Comparison of ENCODE assay signal across 24 mouse cellular contexts in genomic region chr2:22297913-22298312, GRCm38 (mm10).
DNase-seq lines count a peak whose midpoint lies in the region; ATAC-seq and TF ChIP-seq lines count a peak whose summit lies in the region.
"Had no signal": no experiment of that assay in that cellular context is flagged by ENCODE, and none has a peak within 500 bp of the region (broad histone marks: within the 10 kb centered on the region; RNA-seq: fewer than 3 reads in every experiment).

No protein-coding gene starts in this region.

- no peak overlapping the region for H3K4me3 ChIP-seq in kidney, postnatal 0 days (replicated peaks; ENCODE audit: low read depth, low read length)
- H3K4me3 ChIP-seq in lung, embryonic 15.5 days, result no peak overlapping the region
- H3K4me3 ChIP-seq in lung, postnatal 0 days (ENCODE audit: low read depth, low read length), result no peak overlapping the region
- H3K4me3 ChIP-seq: embryonic facial prominence, embryonic 10.5 days; embryonic facial prominence, embryonic 12.5 days; forebrain, embryonic 13.5 days; forebrain, embryonic 15.5 days had no signal

- no peak for TF ChIP-seq EP300 in lung, postnatal 0 days (IDR thresholded peaks at IDR 0.05)

- 35% methylated on average over 1 of the region's 1 CpGs for WGBS in kidney, postnatal 0 days
- WGBS in lung, embryonic 15.5 days, result 28% methylated on average over 1 of the region's 1 CpGs
- 36% methylated on average over 1 of the region's 1 CpGs for WGBS in lung, postnatal 0 days

- H3K9ac ChIP-seq in kidney, postnatal 0 days (ENCODE audit: low read depth, low read length), result no peak overlapping the region
- no peak overlapping the region for H3K9ac ChIP-seq in lung, embryonic 15.5 days
- no peak overlapping the region for H3K9ac ChIP-seq in lung, postnatal 0 days (replicated peaks; ENCODE audit: low read depth)
- H3K9ac ChIP-seq: embryonic facial prominence, embryonic 12.5 days; forebrain, embryonic 13.5 days; forebrain, embryonic 15.5 days had no signal

- no peaks in the 10 kb centered on the region for H3K9me3 ChIP-seq in kidney, postnatal 0 days (replicated peaks; ENCODE audit: low read length)
- no peaks in the 10 kb centered on the region for H3K9me3 ChIP-seq in lung, embryonic 15.5 days
- no peaks in the 10 kb centered on the region for H3K9me3 ChIP-seq in lung, postnatal 0 days (ENCODE audit: low read length)
- H3K9me3 ChIP-seq: embryonic facial prominence, embryonic 10.5 days; embryonic facial prominence, embryonic 12.5 days; forebrain, embryonic 13.5 days; forebrain, embryonic 15.5 days; G1E had no signal

- peak; percentile 4 for DNase-seq in kidney, postnatal 0 days (ENCODE audit: low spot score)
- no peak for DNase-seq in kidney, adult 8-10 months
- no peak for DNase-seq in lung, postnatal 10 days
- DNase-seq in lung, postnatal 0 days (ENCODE audit: low spot score), result peak; percentile 33
- no peak for DNase-seq in lung, adult 18-20 months
- DNase-seq: adrenal gland, adult 8-10 months; adrenal gland, postnatal 14 days; adrenal gland, postnatal 36 days; B cell, adult 2 months; cerebellum, adult 11-12 months; cerebellum, adult 2 months; cerebellum, adult 9-10 months; cerebellum, postnatal 10 days; cerebellum, postnatal 25 days had no signal

- no peaks in the 10 kb centered on the region for H3K27me3 ChIP-seq in kidney, postnatal 0 days (ENCODE audit: insufficient read depth, low read length)
- no peaks in the 10 kb centered on the region for H3K27me3 ChIP-seq in lung, embryonic 15.5 days
- H3K27me3 ChIP-seq in lung, postnatal 0 days (replicated peaks; ENCODE audit: insufficient read depth, low read length), result no peaks in the 10 kb centered on the region
- H3K27me3 ChIP-seq: CH12.LX; embryonic facial prominence, embryonic 12.5 days; forebrain, embryonic 13.5 days; forebrain, embryonic 15.5 days; Patski had no signal

- H3K4me2 ChIP-seq in kidney, postnatal 0 days (ENCODE audit: low read length), result no peak overlapping the region
- H3K4me2 ChIP-seq in lung, embryonic 15.5 days, result no peak overlapping the region
- no peak overlapping the region for H3K4me2 ChIP-seq in lung, postnatal 0 days (replicated peaks; ENCODE audit: low read depth, low read length)
- H3K4me2 ChIP-seq: embryonic facial prominence, embryonic 12.5 days; forebrain, embryonic 13.5 days; forebrain, embryonic 15.5 days had no signal

- H3K4me1 ChIP-seq in kidney, postnatal 0 days (replicated peaks; ENCODE audit: insufficient read depth, low read length), result no peaks in the 10 kb centered on the region
- no peaks in the 10 kb centered on the region for H3K4me1 ChIP-seq in lung, embryonic 15.5 days
- no peaks in the 10 kb centered on the region for H3K4me1 ChIP-seq in lung, postnatal 0 days (ENCODE audit: insufficient read depth, low read depth, low read length)
- H3K4me1 ChIP-seq: embryonic facial prominence, embryonic 10.5 days; embryonic facial prominence, embryonic 12.5 days had no signal

- H3K36me3 ChIP-seq in kidney, postnatal 0 days (ENCODE audit: insufficient read depth, low read length), result no peaks in the 10 kb centered on the region
- H3K36me3 ChIP-seq in lung, embryonic 15.5 days, result no peaks in the 10 kb centered on the region
- no peaks in the 10 kb centered on the region for H3K36me3 ChIP-seq in lung, postnatal 0 days (ENCODE audit: insufficient read depth, low read length)
- H3K36me3 ChIP-seq: embryonic facial prominence, embryonic 10.5 days; embryonic facial prominence, embryonic 12.5 days; forebrain, embryonic 15.5 days; G1E had no signal

- ATAC-seq in kidney, postnatal 0 days (replicated peaks; ENCODE audit: low FRiP score, low read depth), result no peak
- peak; percentile 69; the same call in 1 of the 2 replicates for ATAC-seq in lung, embryonic 15.5 days (ENCODE audit: borderline replicate concordance, extremely low read depth, low FRiP score, low TSS enrichment)
- ATAC-seq in lung, postnatal 0 days, result no peak
- ATAC-seq: activated CD4-positive, CD25-positive, alpha-beta regulatory T cell, adult 4 months; CD4-positive, CD25-positive, alpha-beta regulatory T cell, adult 4 months; forebrain, embryonic 13.5 days; forebrain, embryonic 15.5 days; Patski had no signal

- TF ChIP-seq CTCF in kidney, postnatal 0 days (IDR thresholded peaks at IDR 0.05; ENCODE audit: low read depth), result no peak
- no peak for TF ChIP-seq CTCF in lung, postnatal 0 days (IDR thresholded peaks at IDR 0.05)

- no peak overlapping the region for H3K27ac ChIP-seq in kidney, postnatal 0 days
- no peak overlapping the region for H3K27ac ChIP-seq in lung, embryonic 15.5 days
- no peak overlapping the region for H3K27ac ChIP-seq in lung, postnatal 0 days (ENCODE audit: low read length)
- H3K27ac ChIP-seq: embryonic facial prominence, embryonic 10.5 days; embryonic facial prominence, embryonic 12.5 days; forebrain, embryonic 13.5 days; forebrain, embryonic 15.5 days had no signal

Comparison
In these comparisons a context has a peak if more than half of its experiments do, and no peak if none do; other contexts are left out.
1. DNase-seq: peak in kidney, postnatal 0 days (single experiment) and lung, postnatal 0 days (single experiment); none in kidney, adult 8-10 months (0 of 2), lung, postnatal 10 days (single experiment) and lung, adult 18-20 months (0 of 2).